28 mouse cellular contexts compared by ENCODE assay signal in genomic region chr10:112360704-112361103, GRCm38 (mm10).
A peak's percentile ranks its signal among the peaks of the same experiment; 100 is the strongest.
DNase-seq lines count a peak whose midpoint lies in the region; ATAC-seq lines count a peak whose summit lies in the region.
"Had no signal": no experiment of that assay in that cellular context is flagged by ENCODE, and none has a peak within 500 bp of the region (broad histone marks: within the 10 kb centered on the region; RNA-seq: fewer than 3 reads in every experiment).

No protein-coding gene starts in this region.

- no peaks in the 10 kb centered on the region for H3K9me3 ChIP-seq in hindbrain, embryonic 14.5 days (ENCODE audit: control insufficient read depth, low read length)
- no peaks in the 10 kb centered on the region for H3K9me3 ChIP-seq in hindbrain, embryonic 11.5 days (ENCODE audit: control insufficient read depth, low read length)
- no peaks in the 10 kb centered on the region for H3K9me3 ChIP-seq in neural tube, embryonic 14.5 days (ENCODE audit: control insufficient read depth, low read length)
- no peaks in the 10 kb centered on the region for H3K9me3 ChIP-seq in neural tube, embryonic 15.5 days (replicated peaks)
- H3K9me3 ChIP-seq: embryonic facial prominence, embryonic 10.5 days; heart, embryonic 15.5 days; limb, embryonic 10.5 days; liver, embryonic 15.5 days; lung, embryonic 15.5 days; stomach, embryonic 15.5 days had no signal

- no peak overlapping the region for H3K9ac ChIP-seq in hindbrain, embryonic 14.5 days
- H3K9ac ChIP-seq in hindbrain, embryonic 11.5 days (ENCODE audit: low read depth, low read length), result no peak overlapping the region
- no peak overlapping the region for H3K9ac ChIP-seq in neural tube, embryonic 14.5 days (replicated peaks; ENCODE audit: low read depth, low read length)
- no peak overlapping the region for H3K9ac ChIP-seq in neural tube, embryonic 15.5 days (replicated peaks)
- H3K9ac ChIP-seq: heart, embryonic 15.5 days; liver, embryonic 15.5 days; lung, embryonic 15.5 days; stomach, embryonic 15.5 days had no signal

- peak; percentile 14 to 17 for DNase-seq in cerebellum, postnatal 10 days
- DNase-seq in hindbrain, embryonic 14.5 days (ENCODE audit: low spot score), result no peak
- no peak for DNase-seq in hindbrain, embryonic 11.5 days (ENCODE audit: low spot score)
- DNase-seq in retina, postnatal 1 day, result peak; percentile 64
- DNase-seq in adrenal gland, adult 8-10 months, result no peak
- DNase-seq: adrenal gland, postnatal 10 days; cerebellum, adult 11 months; cerebellum, adult 9-11 months; gastrocnemius, postnatal 25 days; heart, postnatal 36 days; kidney, adult 2 months; liver; lung, postnatal 36 days; thymus, postnatal 36 days had no signal

- WGBS in hindbrain, embryonic 14.5 days, result 74% methylated on average over 5 of the region's 5 CpGs
- 80% methylated on average over 5 of the region's 5 CpGs for WGBS in hindbrain, embryonic 11.5 days
- 64% methylated on average over 5 of the region's 5 CpGs for WGBS in neural tube, embryonic 14.5 days
- whole genome bisulfite sequencing in neural tube, embryonic 15.5 days, result 63% methylated on average over 5 of the region's 5 CpGs

- no peaks in the 10 kb centered on the region for H3K27me3 ChIP-seq in hindbrain, embryonic 14.5 days (ENCODE audit: control insufficient read depth, insufficient read depth, low read length)
- H3K27me3 ChIP-seq in hindbrain, embryonic 11.5 days (ENCODE audit: control insufficient read depth, insufficient read depth, low read length), result no peaks in the 10 kb centered on the region
- no peaks in the 10 kb centered on the region for H3K27me3 ChIP-seq in neural tube, embryonic 14.5 days (ENCODE audit: control insufficient read depth, insufficient read depth, low read length)
- H3K27me3 ChIP-seq in neural tube, embryonic 15.5 days (replicated peaks), result no peaks in the 10 kb centered on the region
- H3K27me3 ChIP-seq: heart, embryonic 15.5 days; liver, embryonic 15.5 days; lung, embryonic 15.5 days; megakaryocyte, embryonic 14.5 days; stomach, embryonic 15.5 days had no signal

- H3K4me3 ChIP-seq in hindbrain, embryonic 14.5 days (replicated peaks; ENCODE audit: low read length), result no peak overlapping the region
- no peak overlapping the region for H3K4me3 ChIP-seq in hindbrain, embryonic 11.5 days (ENCODE audit: low read depth, low read length)
- H3K4me3 ChIP-seq in neural tube, embryonic 14.5 days (ENCODE audit: low read depth, low read length), result no peak overlapping the region
- H3K4me3 ChIP-seq in neural tube, embryonic 15.5 days (replicated peaks), result no peak overlapping the region
- H3K4me3 ChIP-seq: embryonic facial prominence, embryonic 10.5 days; heart, embryonic 15.5 days; limb, embryonic 10.5 days; liver, embryonic 15.5 days; lung, embryonic 15.5 days; megakaryocyte, embryonic 14.5 days; stomach, embryonic 15.5 days had no signal

- no peak for ATAC-seq in cerebellum, adult (ENCODE audit: insufficient number of reproducible peaks, low FRiP score, low TSS enrichment)
- ATAC-seq in hindbrain, embryonic 14.5 days (ENCODE audit: low FRiP score), result peak; percentile 53; the same call in 1 of the 2 replicates
- no peak for ATAC-seq in hindbrain, embryonic 11.5 days (ENCODE audit: low FRiP score)
- ATAC-seq in neural tube, embryonic 14.5 days (ENCODE audit: low read depth), result peak; percentile 22; the same call in 1 of the 2 replicates
- no peak for ATAC-seq in neural tube, embryonic 15.5 days (ENCODE audit: low FRiP score)
- ATAC-seq: activated CD4-positive, CD25-positive, alpha-beta regulatory T cell, adult 4 months; inflammation-experienced regulatory T-cells, adult 6 months; midbrain, embryonic 16.5 days had no signal

- H3K36me3 ChIP-seq in hindbrain, embryonic 14.5 days (replicated peaks; ENCODE audit: control insufficient read depth, insufficient read depth), result no peaks in the 10 kb centered on the region
- H3K36me3 ChIP-seq in hindbrain, embryonic 11.5 days (ENCODE audit: control insufficient read depth, insufficient read depth, low read length), result no peaks in the 10 kb centered on the region
- no peaks in the 10 kb centered on the region for H3K36me3 ChIP-seq in neural tube, embryonic 14.5 days (ENCODE audit: control insufficient read depth, insufficient read depth, low read length)
- no peaks in the 10 kb centered on the region for H3K36me3 ChIP-seq in neural tube, embryonic 15.5 days
- H3K36me3 ChIP-seq: embryonic facial prominence, embryonic 10.5 days; heart, embryonic 15.5 days; limb, embryonic 10.5 days; liver, embryonic 15.5 days; lung, embryonic 15.5 days; stomach, embryonic 15.5 days had no signal

- no peak overlapping the region for H3K27ac ChIP-seq in hindbrain, embryonic 14.5 days
- no peak overlapping the region for H3K27ac ChIP-seq in hindbrain, embryonic 11.5 days (ENCODE audit: low read depth, low read length)
- H3K27ac ChIP-seq in neural tube, embryonic 14.5 days (ENCODE audit: low read depth, low read length), result no peak overlapping the region
- no peak overlapping the region for H3K27ac ChIP-seq in neural tube, embryonic 15.5 days (replicated peaks)
- H3K27ac ChIP-seq: embryonic facial prominence, embryonic 10.5 days; heart, embryonic 15.5 days; kidney, postnatal 0 days; limb, embryonic 10.5 days; liver, embryonic 15.5 days; lung, embryonic 15.5 days; stomach, embryonic 15.5 days had no signal

- H3K4me1 ChIP-seq in hindbrain, embryonic 14.5 days (replicated peaks; ENCODE audit: control insufficient read depth, insufficient read depth, low read length), result 0 out of 2 replicates have a peak, but pooled peaks cover 4% of the 10 kb centered on the region
- no peaks in the 10 kb centered on the region for H3K4me1 ChIP-seq in hindbrain, embryonic 11.5 days (replicated peaks; ENCODE audit: control insufficient read depth, insufficient read depth, low read length)
- H3K4me1 ChIP-seq in neural tube, embryonic 14.5 days (ENCODE audit: control insufficient read depth, insufficient read depth, low read length), result no peaks in the 10 kb centered on the region
- no peaks in the 10 kb centered on the region for H3K4me1 ChIP-seq in neural tube, embryonic 15.5 days
- H3K4me1 ChIP-seq: embryonic facial prominence, embryonic 10.5 days; heart, embryonic 15.5 days; limb, embryonic 10.5 days; liver, embryonic 15.5 days; lung, embryonic 15.5 days; megakaryocyte, embryonic 14.5 days; stomach, embryonic 15.5 days had no signal

- no peak overlapping the region for H3K4me2 ChIP-seq in hindbrain, embryonic 14.5 days (replicated peaks)
- H3K4me2 ChIP-seq in hindbrain, embryonic 11.5 days (replicated peaks; ENCODE audit: low read depth, low read length), result no peak overlapping the region
- no peak overlapping the region for H3K4me2 ChIP-seq in neural tube, embryonic 14.5 days (ENCODE audit: low read depth, low read length)
- no peak overlapping the region for H3K4me2 ChIP-seq in neural tube, embryonic 15.5 days
- H3K4me2 ChIP-seq: heart, embryonic 15.5 days; liver, embryonic 15.5 days; lung, embryonic 15.5 days; stomach, embryonic 15.5 days had no signal

Comparison
In these comparisons a context has a peak if more than half of its experiments do, and no peak if none do; other contexts are left out.
1. ATAC-seq: peak in hindbrain, embryonic 14.5 days (single experiment) and neural tube, embryonic 14.5 days (single experiment); none in cerebellum, adult (single experiment), hindbrain, embryonic 11.5 days (single experiment) and neural tube, embryonic 15.5 days (single experiment).
2. DNase-seq: peak in cerebellum, postnatal 10 days (2 of 2) and retina, postnatal 1 day (single experiment); none in hindbrain, embryonic 14.5 days (single experiment), hindbrain, embryonic 11.5 days (single experiment) and adrenal gland, adult 8-10 months (single experiment).